Mouse (Mus musculus): ENCODE data around the gene Hoxb9. TPM values are rescaled to one million over a fixed set of nuclear protein-coding genes. Genes with fewer than 3 reads are reported as not detected.

The Hoxb9 gene
- total and polyA plus RNA-seq, 3 experiments = not detected

DNA sequence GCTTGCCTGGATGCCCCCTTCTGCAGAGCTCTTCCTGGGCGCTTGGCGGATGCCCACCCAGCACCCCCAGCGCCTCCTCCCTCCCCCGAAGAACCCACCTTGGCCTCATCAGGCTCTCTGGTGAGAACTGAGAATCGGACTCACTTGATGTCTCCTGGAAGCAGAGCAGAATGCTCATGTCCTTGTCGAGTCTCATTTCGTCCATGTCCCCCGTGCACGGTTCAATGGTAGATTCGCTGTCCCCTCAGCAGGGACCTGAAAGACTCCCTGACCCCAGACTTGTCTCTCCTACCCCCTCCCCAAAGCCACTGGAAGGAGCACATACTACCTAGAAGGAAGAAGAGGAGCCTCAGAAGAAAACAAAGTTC, 29.8 kb downstream of the Hoxb9 start:
- Histone ChIP-seq H3K27me3 (replicated peaks) (peaks cover 65% of the 10 kb centered on the region), H3K9me3 (replicated peaks; ENCODE audit: low read length) (peaks cover 33% of the 10 kb centered on the region), H3K4me1 (ENCODE audit: control insufficient read depth in 1 of 2, insufficient read depth in 2 of 2) (peaks cover 0 to 5% of the 10 kb centered on the region in 2 experiments; a peak in 2 of 4 replicates), H3K27ac (ENCODE audit: insufficient read depth, low read depth) (no peak overlapping the region), H3K4me2 (ENCODE audit: insufficient read depth, low read depth, poor library complexity, severe bottlenecking) (no peak overlapping the region), H3K79me2 (replicated peaks; ENCODE audit: control insufficient read depth, extremely low read depth, insufficient read depth, poor library complexity, severe bottlenecking) (no peaks in the 10 kb centered on the region), H3K4me3 (replicated peaks in 1 of 3; ENCODE audit: low read depth in 2 of 3, low read length in 2 of 3, poor library complexity in 1 of 3) (no peak overlapping the region), H3K36me3 (replicated peaks in 1 of 2; ENCODE audit: control insufficient read depth in 1 of 2, insufficient read depth in 1 of 2, low read length in 1 of 2) (no peaks in the 10 kb centered on the region), H3K9ac (ENCODE audit: insufficient read depth, low read depth) (no peak overlapping the region)
- DNase-seq (ENCODE audit: extremely low read depth) = no peak
- dilution Hi-C loops (cut with MboI; ENCODE audit: extremely low pct_ligation_motif_present, extremely low pct_unique_long_range_greater_than_20kb, low sequenced_read_pairs) (no loop called here), in situ Hi-C loops (cut with MboI; ENCODE audit: low pct_ligation_motif_present, low pct_unique_long_range_greater_than_20kb, low sequenced_read_pairs) (loop anchor here (25.0 kb wide), 1 partner anchor 236 kb away; no protein-coding TSS in a partner anchor)
- TF ChIP-seq POLR2A (IDR thresholded peaks at IDR 0.05; ENCODE audit: low read depth, low read length) (no peak), TBP (conservative IDR thresholded peaks at IDR 0.05; ENCODE audit: low read depth, low read length) (no peak), TCF12 (IDR thresholded peaks at IDR 0.05; ENCODE audit: low read depth, low read length) (no peak), CTCF (conservative IDR thresholded peaks at IDR 0.05 in 1 of 2, IDR thresholded peaks at IDR 0.05 in 1 of 2; ENCODE audit: low read depth in 2 of 2, low read length in 2 of 2) (no peak), ELF1 (IDR thresholded peaks at IDR 0.05; ENCODE audit: low read depth, low read length) (no peak), POLR2AphosphoS2 (IDR thresholded peaks at IDR 0.05; ENCODE audit: low read depth, low read length) (no peak), EP300 (IDR thresholded peaks at IDR 0.05; ENCODE audit: low read length) (no peak), HCFC1 (IDR thresholded peaks at IDR 0.05; ENCODE audit: low read depth, low read length) (no peak), PAX5 (IDR thresholded peaks at IDR 0.05; ENCODE audit: low read length) (no peak), GABPA (IDR thresholded peaks at IDR 0.05; ENCODE audit: insufficient replicate concordance, low read depth, low read length) (no peak), ZC3H11A (IDR thresholded peaks at IDR 0.05; ENCODE audit: low read depth, low read length) (no peak), ZKSCAN1 (IDR thresholded peaks at IDR 0.05; ENCODE audit: borderline replicate concordance, low read depth, low read length) (no peak), KAT2A (IDR thresholded peaks at IDR 0.05; ENCODE audit: insufficient replicate concordance, low read length) (no peak), CHD2 (IDR thresholded peaks at IDR 0.05; ENCODE audit: low read length) (no peak), SIN3A (IDR thresholded peaks at IDR 0.05; ENCODE audit: low read length) (no peak), JUND (conservative IDR thresholded peaks at IDR 0.05; ENCODE audit: low read depth, low read length) (no peak), MAZ (IDR thresholded peaks at IDR 0.05; ENCODE audit: low read depth, low read length) (no peak), MYC (IDR thresholded peaks at IDR 0.05; ENCODE audit: low read depth, low read length) (no peak)

GRCm38 (mm10) chr11:96301837-96302236, 30.6 kb downstream of the Hoxb9 start:
- dilution Hi-C loops (cut with MboI; ENCODE audit: extremely low pct_ligation_motif_present, extremely low pct_unique_long_range_greater_than_20kb, low sequenced_read_pairs) = no loop called here
- no peaks in the 10 kb centered on the region for H3K79me2 ChIP-seq (replicated peaks; ENCODE audit: control insufficient read depth, extremely low read depth, insufficient read depth, poor library complexity, severe bottlenecking)
- no peak for DNase-seq (ENCODE audit: extremely low read depth)
- no peak overlapping the region for H3K4me3 ChIP-seq (replicated peaks in 1 of 3; ENCODE audit: low read depth in 2 of 3, low read length in 2 of 3, poor library complexity in 1 of 3)
- no peaks in the 10 kb centered on the region for H3K36me3 ChIP-seq (replicated peaks in 1 of 2; ENCODE audit: control insufficient read depth in 1 of 2, insufficient read depth in 1 of 2, low read length in 1 of 2)
- H3K27me3 ChIP-seq (replicated peaks) = peaks cover 65% of the 10 kb centered on the region
- H3K4me2 ChIP-seq (ENCODE audit: insufficient read depth, low read depth, poor library complexity, severe bottlenecking) = no peak overlapping the region
- H3K4me1 ChIP-seq (ENCODE audit: control insufficient read depth in 1 of 2, insufficient read depth in 2 of 2) = peaks cover 0 to 5% of the 10 kb centered on the region in 2 experiments; a peak in 1 of 4 replicates
- H3K9ac ChIP-seq (ENCODE audit: insufficient read depth, low read depth) = no peak overlapping the region
- no peak overlapping the region for H3K27ac ChIP-seq (ENCODE audit: insufficient read depth, low read depth)
- peaks cover 33% of the 10 kb centered on the region for H3K9me3 ChIP-seq (replicated peaks; ENCODE audit: low read length)
- in situ Hi-C loops (cut with MboI; ENCODE audit: low pct_ligation_motif_present, low pct_unique_long_range_greater_than_20kb, low sequenced_read_pairs) = loop anchor here (25.0 kb wide), 1 partner anchor 235 kb away; no protein-coding TSS in a partner anchor
- no peak for TF ChIP-seq USF1 (IDR thresholded peaks at IDR 0.05; ENCODE audit: low read depth, low read length)
- TF ChIP-seq CHD1 (IDR thresholded peaks at IDR 0.05; ENCODE audit: low read depth, low read length) = no peak
- TF ChIP-seq CHD2 (IDR thresholded peaks at IDR 0.05; ENCODE audit: low read length) = no peak
- TF ChIP-seq HCFC1 (IDR thresholded peaks at IDR 0.05; ENCODE audit: low read depth, low read length) = no peak
- TF ChIP-seq TBP (conservative IDR thresholded peaks at IDR 0.05; ENCODE audit: low read depth, low read length) = no peak
- no peak for TF ChIP-seq ZKSCAN1 (IDR thresholded peaks at IDR 0.05; ENCODE audit: borderline replicate concordance, low read depth, low read length)
- no peak for TF ChIP-seq PAX5 (IDR thresholded peaks at IDR 0.05; ENCODE audit: low read length)
- TF ChIP-seq ZMIZ1 (IDR thresholded peaks at IDR 0.05; ENCODE audit: low read depth, low read length) = no peak
- no peak for TF ChIP-seq EP300 (IDR thresholded peaks at IDR 0.05; ENCODE audit: low read length)
- TF ChIP-seq SIN3A (IDR thresholded peaks at IDR 0.05; ENCODE audit: low read length) = no peak
- no peak for TF ChIP-seq UBTF (IDR thresholded peaks at IDR 0.05; ENCODE audit: low read depth, low read length)
- TF ChIP-seq CTCF (conservative IDR thresholded peaks at IDR 0.05 in 1 of 2, IDR thresholded peaks at IDR 0.05 in 1 of 2; ENCODE audit: low read depth in 2 of 2, low read length in 2 of 2) = no peak
